Mouse (Mus musculus) MEL (cell line): ENCODE measurements around the gene Alpk1. TPM values are rescaled to one million over a fixed set of nuclear protein-coding genes. Genes with fewer than 3 reads are reported as not detected.

ENCODE experiments used
- DNase-seq: peaks from one replicate; pipeline ENCODE4 v3.0.0; 2011; ENCODE audit warnings: low read depth, low spot score
- H3K27ac ChIP-seq: 2 replicates; pipeline ENCODE4 v1.5.1; 2012; ENCODE audit warnings: low read depth, mild to moderate bottlenecking, control low read depth, low read length, moderate library complexity; ENCODE audit not compliant: control insufficient read depth
- H3K27me3 ChIP-seq, 2 experiments: fragments of 150-350 bp in 1 of 2; sonication (generic) in 1 of 2; 2 replicates each; pipeline ENCODE4 v1.6.1; 2012; ENCODE audit warnings: low read length in 2 of 2, mild to moderate bottlenecking in 2 of 2, improper control_type of control experiment in 1 of 2, moderate library complexity in 1 of 2; ENCODE audit not compliant: insufficient read depth in 2 of 2, control insufficient read depth in 1 of 2
- H3K36me3 ChIP-seq, 2 experiments: 2 replicates each; pipeline ENCODE4 v1.6.1; 2012 to 2014; ENCODE audit warnings: low read length in 2 of 2, improper control_type of control experiment in 1 of 2, inconsistent platforms in 1 of 2, mild to moderate bottlenecking in 1 of 2; ENCODE audit not compliant: insufficient read depth in 2 of 2, control insufficient read depth in 1 of 2
- H3K4me1 ChIP-seq, 2 experiments: fragments of 150-350 bp in 1 of 2; sonication (generic) in 1 of 2; 2 replicates each; pipeline ENCODE4 v1.6.1; 2012; ENCODE audit warnings: low read length in 2 of 2, improper control_type of control experiment in 1 of 2, mild to moderate bottlenecking in 1 of 2; ENCODE audit not compliant: insufficient read depth in 2 of 2, control insufficient read depth in 1 of 2
- H3K4me3 ChIP-seq, 2 experiments: fragments of 150-350 bp in 1 of 2; sonication (generic) in 1 of 2; 2 replicates each; pipeline ENCODE4 v1.5.1; 2012; ENCODE audit warnings: low read depth in 2 of 2, low read length in 2 of 2, mild to moderate bottlenecking in 2 of 2, moderate library complexity in 2 of 2, control low read depth in 1 of 2, improper control_type of control experiment in 1 of 2; ENCODE audit not compliant: control insufficient read depth in 1 of 2, insufficient read depth in 1 of 2
- H3K79me2 ChIP-seq: 2 replicates; pipeline ENCODE4 v1.6.1; 2012; ENCODE audit warnings: mild to moderate bottlenecking, low read length, moderate library complexity; ENCODE audit not compliant: control insufficient read depth, poor library complexity, insufficient read depth
- H3K9ac ChIP-seq: 2 replicates; pipeline ENCODE4 v1.6.1; 2012; ENCODE audit warnings: low read depth, mild to moderate bottlenecking, control low read depth, low read length, moderate library complexity; ENCODE audit not compliant: control insufficient read depth, poor library complexity, severe bottlenecking
- H3K9me3 ChIP-seq: fragments of 150-350 bp; sonication (generic); replicated peaks from 2 replicates; pipeline ENCODE4 v1.6.1; 2012; ENCODE audit warnings: mild to moderate bottlenecking, low read length, improper control_type of control experiment, moderate library complexity; ENCODE audit not compliant: insufficient read depth
- BHLHE40 ChIP-seq: IDR thresholded peaks from 2 replicates; pipeline ENCODE4 v1.6.1; 2012; ENCODE audit warnings: low read depth, mild to moderate bottlenecking, inconsistent platforms, low read length, improper control_type of control experiment, borderline replicate concordance
- CHD2 ChIP-seq: IDR thresholded peaks from 2 replicates; pipeline ENCODE4 v1.6.1; 2011; ENCODE audit warnings: low read length, improper control_type of control experiment
- E2F4 ChIP-seq: IDR thresholded peaks from 2 replicates; pipeline ENCODE4 v1.6.1; 2011; ENCODE audit warnings: low read depth, low read length, improper control_type of control experiment, borderline replicate concordance
- GATA1 ChIP-seq: IDR thresholded peaks from 2 replicates; pipeline ENCODE4 v1.6.1; 2011; ENCODE audit warnings: low read depth, low read length, improper control_type of control experiment
- JUND ChIP-seq: IDR thresholded peaks from 2 replicates; pipeline ENCODE4 v1.6.1; 2011; ENCODE audit warnings: low read depth, mild to moderate bottlenecking, improper control_type of control experiment, low read length
- MAX ChIP-seq: IDR thresholded peaks from 2 replicates; pipeline ENCODE4 v1.6.1; 2011; ENCODE audit warnings: low read length, improper control_type of control experiment
- MAZ ChIP-seq: IDR thresholded peaks from 2 replicates; pipeline ENCODE4 v1.6.1; 2012; ENCODE audit warnings: low read depth, mild to moderate bottlenecking, inconsistent platforms, low read length, improper control_type of control experiment
- MEF2A ChIP-seq: IDR thresholded peaks from 2 replicates; pipeline ENCODE4 v1.6.1; 2014; ENCODE audit warnings: low read depth, mild to moderate bottlenecking, inconsistent platforms, low read length, improper control_type of control experiment; ENCODE audit not compliant: poor library complexity, insufficient replicate concordance, severe bottlenecking; ENCODE audit errors: extremely low read depth
- MXI1 ChIP-seq: IDR thresholded peaks from 2 replicates; pipeline ENCODE4 v1.6.1; 2011; ENCODE audit warnings: mild to moderate bottlenecking, low read depth, low read length, improper control_type of control experiment
- MYB ChIP-seq: IDR thresholded peaks from 2 replicates; pipeline ENCODE4 v1.6.1; 2011; ENCODE audit warnings: mild to moderate bottlenecking, low read depth, low read length, improper control_type of control experiment
- MYC ChIP-seq: IDR thresholded peaks from 2 replicates; pipeline ENCODE4 v1.6.1; 2011; ENCODE audit warnings: low read depth, mild to moderate bottlenecking, low read length, improper control_type of control experiment, moderate library complexity
- POLR2AphosphoS2 ChIP-seq: IDR thresholded peaks from 2 replicates; pipeline ENCODE4 v1.6.1; 2011; ENCODE audit warnings: low read length, improper control_type of control experiment
- RAD21 ChIP-seq: IDR thresholded peaks from 2 replicates; pipeline ENCODE4 v1.6.1; 2011; ENCODE audit warnings: mild to moderate bottlenecking, low read depth, low read length, improper control_type of control experiment
- SMC3 ChIP-seq: IDR thresholded peaks from 2 replicates; pipeline ENCODE4 v1.6.1; 2011; ENCODE audit warnings: low read depth, low read length, improper control_type of control experiment
- TAL1 ChIP-seq: IDR thresholded peaks from 2 replicates; pipeline ENCODE4 v1.6.1; 2012; ENCODE audit warnings: mild to moderate bottlenecking, inconsistent platforms, low read length, moderate library complexity, mixed read lengths
- TBP ChIP-seq: IDR thresholded peaks from 2 replicates; pipeline ENCODE4 v1.8.0; 2011; ENCODE audit warnings: low read depth, low read length, improper control_type of control experiment
- TCF12 ChIP-seq: IDR thresholded peaks from 2 replicates; pipeline ENCODE4 v1.6.1; 2014; ENCODE audit warnings: low read depth, mild to moderate bottlenecking, inconsistent platforms, low read length, improper control_type of control experiment, moderate library complexity
- UBTF ChIP-seq: IDR thresholded peaks from 2 replicates; pipeline ENCODE4 v1.6.1; 2012; ENCODE audit warnings: low read depth, mild to moderate bottlenecking, inconsistent platforms, low read length, improper control_type of control experiment, moderate library complexity, borderline replicate concordance; ENCODE audit not compliant: insufficient read depth
- USF1 ChIP-seq: IDR thresholded peaks from 2 replicates; pipeline ENCODE4 v1.6.1; 2014; ENCODE audit warnings: low read depth, mild to moderate bottlenecking, inconsistent platforms, low read length, improper control_type of control experiment, moderate library complexity
- USF2 ChIP-seq, 2 experiments: IDR thresholded peaks; 2 replicates each; pipeline ENCODE4 v1.6.1; 2011 to 2012; ENCODE audit warnings: improper control_type of control experiment in 2 of 2, low read length in 2 of 2, borderline replicate concordance in 1 of 2, inconsistent platforms in 1 of 2, low read depth in 1 of 2, mild to moderate bottlenecking in 1 of 2; ENCODE audit not compliant: insufficient read depth in 1 of 2
- ZC3H11A ChIP-seq: IDR thresholded peaks from 2 replicates; pipeline ENCODE4 v1.6.1; 2012; ENCODE audit warnings: low read depth, mild to moderate bottlenecking, inconsistent platforms, low read length, improper control_type of control experiment
- ZMIZ1 ChIP-seq: IDR thresholded peaks from 2 replicates; pipeline ENCODE4 v1.6.1; 2012; ENCODE audit warnings: low read depth, mild to moderate bottlenecking, inconsistent platforms, low read length, improper control_type of control experiment, moderate library complexity
- ZNF384 ChIP-seq: IDR thresholded peaks from 2 replicates; pipeline ENCODE4 v1.6.1; 2012; ENCODE audit warnings: low read depth, mild to moderate bottlenecking, inconsistent platforms, low read length, improper control_type of control experiment
- polyA plus RNA-seq, 2 experiments: library from polyadenylated mRNA; stranded (reverse) in 1 of 2; unstranded in 1 of 2; fragments of >175 nt in 1 of 2; fragments of >200 nt in 1 of 2; gene quantifications; 2 replicates each; pipeline versions ENCODE4 v1.2.1 to v1.2.4; 2012; ENCODE audit warnings: low replicate concordance in 2 of 2, low read depth in 1 of 2; ENCODE audit not compliant: insufficient read length in 2 of 2, insufficient read depth in 1 of 2, missing spikeins in 1 of 2
- total RNA-seq: library from RNA; depleted of rRNA; stranded (reverse); fragments of 300-350 nt; gene quantifications from 2 replicates; pipeline ENCODE4 v1.2.3, GENCODE M21; 2012

Alpk1 gene
- total and polyA plus RNA-seq, 3 experiments = 1.8 to 2.4 TPM; not detected in 1

GRCm38 (mm10) chr3:127756458-127756857 lies 23.9 kb downstream of the Alpk1 start:
- Histone ChIP-seq H3K9ac (no peak overlapping the region), H3K4me3 (no peak overlapping the region), H3K27me3 (no peaks in the 10 kb centered on the region), H3K9me3 (no peaks in the 10 kb centered on the region), H3K4me1 (peaks cover 15 to 29% of the 10 kb centered on the region in 2 experiments), H3K27ac (no peak overlapping the region), H3K36me3 (peaks cover 0 to 26% of the 10 kb centered on the region in 2 experiments; a peak in 2 of 4 replicates), H3K79me2 (no peaks in the 10 kb centered on the region)
- no peak for DNase-seq
- TF ChIP-seq POLR2AphosphoS2 (no peak), CHD2 (no peak), MXI1 (peak; percentile 69), RAD21 (no peak), USF1 (peak; percentile 9; the same call in 1 of the 2 replicates), TCF12 (0 out of 2 replicates have a peak, but pooled peaks have one; percentile 10), SMC3 (no peak), MAX (peak; percentile 57), TAL1 (no peak), MYC (peak; percentile 40; the same call in 1 of the 2 replicates), TBP (no peak)

GRCm38 (mm10) chr3:127749981-127750562 lies 30.3 kb downstream of the Alpk1 start:
- no peak overlapping the region for H3K27ac ChIP-seq
- no peaks in the 10 kb centered on the region for H3K36me3 ChIP-seq
- H3K27me3 ChIP-seq = no peaks in the 10 kb centered on the region
- no peak for TF ChIP-seq ZMIZ1
- H3K4me1 ChIP-seq = no peaks in the 10 kb centered on the region
- no peak overlapping the region for H3K4me3 ChIP-seq
- H3K9me3 ChIP-seq = no peaks in the 10 kb centered on the region
- no peak overlapping the region for H3K9ac ChIP-seq
- no peaks in the 10 kb centered on the region for H3K79me2 ChIP-seq
- no peak for DNase-seq

DNA sequence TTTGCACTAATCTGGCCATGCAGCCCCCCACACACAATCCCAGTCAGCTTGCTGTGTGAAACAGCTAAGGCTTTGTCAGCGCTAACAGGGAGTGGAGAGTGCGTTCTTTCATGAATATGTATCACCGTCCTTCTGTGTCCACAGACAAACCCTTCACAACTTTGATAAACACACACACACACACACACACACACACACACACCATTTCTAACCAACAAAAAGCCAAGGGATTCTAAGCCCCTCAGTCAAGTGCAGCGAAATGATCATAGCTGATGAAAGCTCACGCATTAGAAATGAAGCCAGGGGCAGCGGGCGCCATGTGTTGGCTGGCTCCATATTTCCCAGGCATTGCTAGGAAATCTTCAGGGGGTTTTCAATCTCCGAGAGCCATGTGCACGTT lies 31.1 kb downstream of the Alpk1 start:
- TF ChIP-seq CHD2 = no peak
- no peak for TF ChIP-seq USF2 (IDR thresholded peaks at IDR 0.05; ENCODE audit: borderline replicate concordance in 1 of 2, insufficient read depth in 1 of 2, low read depth in 1 of 2, low read length in 2 of 2)
- TF ChIP-seq UBTF = no peak
- TF ChIP-seq TCF12 = no peak
- no peak for TF ChIP-seq MAZ
- TF ChIP-seq MXI1 = no peak
- TF ChIP-seq MYC = no peak
- TF ChIP-seq GATA1 = no peak
- no peak for TF ChIP-seq JUND
- no peak for TF ChIP-seq POLR2AphosphoS2
- no peak for TF ChIP-seq ZC3H11A
- no peak for TF ChIP-seq BHLHE40
- no peak for TF ChIP-seq ZMIZ1
- no peak for TF ChIP-seq TBP
- TF ChIP-seq TAL1 = no peak
- TF ChIP-seq USF1 = no peak
- no peak for TF ChIP-seq MYB
- TF ChIP-seq E2F4 = no peak
- TF ChIP-seq ZNF384 = no peak
- no peak for TF ChIP-seq MEF2A
- DNase-seq = no peak
- no peaks in the 10 kb centered on the region for H3K4me1 ChIP-seq
- no peak overlapping the region for H3K9ac ChIP-seq
- no peaks in the 10 kb centered on the region for H3K36me3 ChIP-seq
- no peak overlapping the region for H3K4me3 ChIP-seq
- H3K79me2 ChIP-seq = no peaks in the 10 kb centered on the region
- no peaks in the 10 kb centered on the region for H3K9me3 ChIP-seq
- no peak overlapping the region for H3K27ac ChIP-seq
- H3K27me3 ChIP-seq = no peaks in the 10 kb centered on the region
